Mouse (Mus musculus) stomach, embryonic 14.5 days (tissue): ENCODE data around the gene Gm20388. TPM values are rescaled to one million over a fixed set of nuclear protein-coding genes. Genes with fewer than 3 reads are reported as not detected.

Source experiments
- ATAC-seq: fragments of 200-750 bp; cut with Nextera tagmentation; 2 replicates; pipeline ENCODE4 v1.8.0; 2017; ENCODE audit warnings: low read depth, moderate TSS enrichment; ENCODE audit not compliant: insufficient number of reproducible peaks, insufficient read depth, low FRiP score
- H3K27ac ChIP-seq: fragments of 300-500 bp; sonication (generic); 2 replicates; pipeline ENCODE4 v1.5.1; 2014; ENCODE audit warnings: mild to moderate bottlenecking, low read length, moderate library complexity, mixed read lengths
- H3K27me3 ChIP-seq: fragments of 300-500 bp; sonication (generic); 2 replicates; pipeline ENCODE4 v1.6.1; 2014; ENCODE audit warnings: low read length, control low read depth, mixed read lengths; ENCODE audit not compliant: control insufficient read depth, insufficient read depth
- H3K36me3 ChIP-seq: fragments of 300-500 bp; sonication (generic); 2 replicates; pipeline ENCODE4 v1.6.1; 2014; ENCODE audit warnings: mild to moderate bottlenecking, control low read depth, low read length, moderate library complexity, mixed read lengths; ENCODE audit not compliant: control insufficient read depth, insufficient read depth
- H3K4me1 ChIP-seq: fragments of 300-500 bp; sonication (generic); 2 replicates; pipeline ENCODE4 v1.6.1; 2014; ENCODE audit warnings: low read length, control low read depth, mixed read lengths; ENCODE audit not compliant: control insufficient read depth, insufficient read depth
- H3K4me2 ChIP-seq: fragments of 300-500 bp; sonication (generic); replicated peaks from 2 replicates; pipeline ENCODE4 v1.6.1; 2014; ENCODE audit warnings: low read depth, low read length, control low read depth
- H3K4me3 ChIP-seq: fragments of 300-500 bp; sonication (generic); 2 replicates; pipeline ENCODE4 v1.5.1; 2014; ENCODE audit warnings: low read depth, low read length, control low read depth
- H3K9ac ChIP-seq: fragments of 300-500 bp; sonication (generic); replicated peaks from 2 replicates; pipeline ENCODE4 v1.6.1; 2014; ENCODE audit warnings: low read depth, mild to moderate bottlenecking, control low read depth, low read length, moderate library complexity, mixed read lengths
- H3K9me3 ChIP-seq: fragments of 300-500 bp; sonication (generic); 2 replicates; pipeline ENCODE4 v1.6.1; 2016; ENCODE audit warnings: low read depth, low read length, control low read depth; ENCODE audit not compliant: control insufficient read depth
- WGBS: fragments of 180-500 bp; shearing (Covaris S2); extraction: QIAGEN DNeasy Blood & Tissue Kit; methylation state at CpG from one replicate; pipeline ENCODE4 v1.1.7; 2014; 5-methylcytosine and 5-hydroxymethylcytosine counted together
- polyA plus RNA-seq: library from polyadenylated mRNA; unstranded; fragments of >200 nt; fragmentation: Nextera tagmentation; extraction: Ambion mirVana; gene quantifications from 2 replicates; pipeline ENCODE4 v1.2.1, GENCODE M21; 2014

Gene Gm20388
- polyA plus RNA-seq, 1 experiment from 2014 or later = 11.4 TPM

DNA sequence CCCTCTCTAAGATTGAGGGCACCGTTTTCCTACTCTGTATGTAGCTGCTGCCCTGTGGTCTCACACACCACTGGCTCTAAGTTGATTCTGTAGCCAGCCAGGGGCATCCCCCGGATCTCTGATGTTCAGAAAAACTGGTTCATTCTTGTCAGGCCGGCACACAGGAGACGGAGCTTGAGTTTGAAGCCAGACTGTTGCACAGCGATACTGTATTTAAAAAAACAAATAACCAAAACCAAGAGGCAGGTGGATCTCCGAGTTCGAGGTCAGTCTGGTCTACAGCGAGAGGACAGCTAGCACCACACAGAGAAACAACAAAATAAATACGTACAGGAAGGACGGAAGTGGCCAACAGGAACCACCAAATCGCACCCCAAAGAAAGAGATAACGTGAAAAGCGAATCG, 3154.2 kb downstream of the Gm20388 start:
- ATAC-seq = peak; percentile 10; the same call in 1 of the 2 replicates
- H3K4me1 ChIP-seq = peaks cover 15% of the 10 kb centered on the region
- no peaks in the 10 kb centered on the region for H3K27me3 ChIP-seq
- H3K27ac ChIP-seq = peak overlapping the region; percentile 77
- WGBS = 3% methylated on average over 14 of the region's 14 CpGs
- peak overlapping the region; percentile 25; the same call in 1 of the 2 replicates for H3K9ac ChIP-seq
- H3K9me3 ChIP-seq = no peaks in the 10 kb centered on the region
- peak overlapping the region; percentile 93 for H3K4me3 ChIP-seq
- peaks cover 9% of the 10 kb centered on the region; the same call in 1 of the 2 replicates for H3K36me3 ChIP-seq
- peak overlapping the region; percentile 67 for H3K4me2 ChIP-seq

DNA sequence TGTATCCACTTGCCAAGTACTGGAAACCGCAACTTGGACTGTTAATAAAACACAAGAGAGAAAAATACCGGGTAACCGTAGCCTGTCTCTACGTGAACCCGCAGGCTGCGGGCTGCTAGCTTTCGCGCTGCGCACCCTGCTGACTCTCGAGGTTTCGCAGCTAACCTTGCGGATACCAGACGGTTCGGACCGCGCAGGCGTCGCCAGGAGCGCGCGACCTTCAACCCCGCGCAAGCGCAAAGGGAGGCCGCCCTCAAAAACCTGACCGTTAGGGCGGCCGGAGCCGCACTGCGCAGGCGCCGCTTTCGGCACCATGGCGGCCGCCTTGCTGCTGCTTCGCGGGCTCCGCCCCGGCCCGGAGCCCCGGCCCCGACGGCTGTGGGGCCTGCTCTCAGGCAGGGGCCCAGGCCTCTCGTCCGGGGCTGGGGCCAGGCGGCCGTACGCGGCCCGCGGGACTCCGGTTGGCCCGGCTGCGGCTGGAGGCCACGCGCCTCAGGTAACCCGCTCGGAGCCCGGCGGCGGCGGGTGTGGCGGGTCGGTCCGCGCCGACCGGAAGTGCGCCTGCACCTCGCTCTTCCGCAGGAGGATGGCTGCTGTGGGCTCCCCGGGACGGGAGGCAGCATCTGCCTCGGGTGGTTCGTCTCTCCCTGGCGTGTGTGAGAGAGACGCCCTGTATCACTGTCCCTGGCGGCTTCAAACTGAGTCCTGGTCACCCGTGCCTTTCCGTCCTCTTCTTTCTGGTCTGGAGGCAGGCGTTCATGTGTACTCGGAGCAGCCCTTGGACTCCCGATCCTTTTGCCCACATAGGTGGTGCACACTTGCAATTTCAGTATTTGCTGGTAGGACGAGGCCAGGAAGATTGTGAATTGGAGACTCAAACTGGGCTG, 3154.8 kb downstream of the Gm20388 start:
- H3K9me3 ChIP-seq = no peaks in the 10 kb centered on the region
- H3K4me3 ChIP-seq = peak overlapping the region; percentile 93
- peak overlapping the region; percentile 77 for H3K27ac ChIP-seq
- peaks cover 11% of the 10 kb centered on the region for H3K36me3 ChIP-seq
- under 1% methylated on average over 83 of the region's 84 CpGs for WGBS
- peaks cover 15% of the 10 kb centered on the region for H3K4me1 ChIP-seq
- H3K4me2 ChIP-seq = peak overlapping the region; percentile 81
- peak overlapping the region; percentile 91 for H3K9ac ChIP-seq
- H3K27me3 ChIP-seq = no peaks in the 10 kb centered on the region
- peak; percentile 98 for ATAC-seq

DNA sequence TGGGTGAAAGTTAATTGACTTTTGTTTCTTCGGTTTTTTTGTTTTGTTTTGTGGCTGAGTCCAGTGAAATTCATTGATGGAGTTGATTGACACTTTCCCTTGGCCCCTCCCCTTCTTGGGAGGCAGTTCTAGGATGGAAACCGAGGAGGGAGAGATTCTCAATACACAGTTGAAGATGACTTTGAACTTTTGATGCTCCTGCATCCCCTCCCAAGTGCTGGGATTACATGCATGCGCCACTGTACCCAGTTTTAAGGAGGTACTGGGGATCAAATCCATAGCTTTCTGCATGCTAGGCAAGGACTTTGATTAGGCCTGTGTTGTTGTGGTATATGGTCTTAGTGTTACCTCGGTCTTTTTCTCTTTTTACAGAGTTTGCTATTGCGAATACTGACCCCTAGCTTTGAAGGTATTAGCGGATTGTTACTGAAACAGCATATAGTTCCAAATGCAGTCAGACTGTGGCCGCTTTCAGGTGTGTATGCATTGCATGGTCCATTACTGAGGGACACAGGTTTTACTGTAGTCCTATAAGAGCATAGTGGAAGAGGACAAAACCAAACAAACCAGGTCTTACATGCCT, 3155.6 kb downstream of the Gm20388 start:
- H3K9me3 ChIP-seq = no peaks in the 10 kb centered on the region
- H3K4me3 ChIP-seq = peak overlapping the region; percentile 93
- peak overlapping the region; percentile 81 for H3K4me2 ChIP-seq
- H3K9ac ChIP-seq = peak overlapping the region; percentile 91
- ATAC-seq = no peak
- H3K27me3 ChIP-seq = no peaks in the 10 kb centered on the region
- peaks cover 15% of the 10 kb centered on the region for H3K4me1 ChIP-seq
- peaks cover 17% of the 10 kb centered on the region for H3K36me3 ChIP-seq
- H3K27ac ChIP-seq = peak overlapping the region; percentile 69
- 35% methylated on average over 7 of the region's 7 CpGs for WGBS

DNA sequence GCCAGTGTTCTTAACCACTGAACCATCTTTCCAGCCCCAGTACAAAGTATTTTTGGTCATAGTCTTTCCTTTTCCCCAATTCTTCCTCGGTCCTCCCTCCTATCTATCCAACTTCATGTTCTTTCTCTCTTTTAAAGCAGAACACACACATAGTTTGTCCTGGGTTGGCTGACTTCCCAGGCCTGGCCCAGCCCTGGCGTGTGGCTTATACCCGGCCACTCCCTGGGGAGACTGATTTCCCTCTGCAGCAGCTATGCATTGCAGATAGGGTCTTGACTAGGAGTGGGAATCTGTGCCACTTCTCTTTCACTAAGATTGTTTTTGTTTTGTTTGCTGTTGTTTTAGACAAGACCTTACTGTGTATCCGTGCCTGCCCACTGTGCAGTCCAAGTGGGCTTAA, 3160.5 kb downstream of the Gm20388 start:
- WGBS = 80% methylated on average over 4 of the region's 4 CpGs
- no peak overlapping the region for H3K4me2 ChIP-seq
- ATAC-seq = no peak

DNA sequence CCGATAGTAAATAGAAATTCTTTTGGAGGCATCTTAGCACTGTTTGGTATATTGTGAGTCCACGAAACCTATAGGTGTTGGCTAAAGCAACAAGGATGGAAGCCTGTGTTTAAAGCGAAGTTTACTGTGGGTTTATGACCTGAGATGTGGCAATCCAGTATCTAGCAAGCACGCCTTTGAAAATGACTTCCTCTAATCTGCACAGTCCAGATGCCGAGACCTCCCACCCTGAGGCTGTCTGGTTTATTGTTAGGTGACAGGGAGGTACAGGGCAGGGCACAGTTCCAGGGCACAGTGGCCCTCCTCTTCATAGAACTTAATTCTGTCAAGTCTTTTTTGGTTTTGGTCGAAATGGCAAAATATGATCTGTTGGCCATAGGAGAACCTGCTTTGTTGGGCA, 3166.6 kb downstream of the Gm20388 start:
- Histone ChIP-seq H3K4me2 (no peak overlapping the region), H3K27ac (no peak overlapping the region), H3K36me3 (peaks cover 63% of the 10 kb centered on the region), H3K27me3 (no peaks in the 10 kb centered on the region), H3K9ac (no peak overlapping the region), H3K4me1 (no peaks in the 10 kb centered on the region), H3K4me3 (no peak overlapping the region), H3K9me3 (no peaks in the 10 kb centered on the region)
- 89% methylated on average over 6 of the region's 6 CpGs for WGBS
- ATAC-seq = no peak

More for the DNA sequence above, 3160.5 kb downstream of the Gm20388 start:
- H3K9me3 ChIP-seq = no peaks in the 10 kb centered on the region
- no peaks in the 10 kb centered on the region for H3K27me3 ChIP-seq
- H3K4me1 ChIP-seq = peaks cover 8% of the 10 kb centered on the region
- H3K27ac ChIP-seq = no peak overlapping the region
- H3K4me3 ChIP-seq = no peak overlapping the region
- H3K36me3 ChIP-seq = peaks cover 46% of the 10 kb centered on the region
- H3K9ac ChIP-seq = no peak overlapping the region

DNA sequence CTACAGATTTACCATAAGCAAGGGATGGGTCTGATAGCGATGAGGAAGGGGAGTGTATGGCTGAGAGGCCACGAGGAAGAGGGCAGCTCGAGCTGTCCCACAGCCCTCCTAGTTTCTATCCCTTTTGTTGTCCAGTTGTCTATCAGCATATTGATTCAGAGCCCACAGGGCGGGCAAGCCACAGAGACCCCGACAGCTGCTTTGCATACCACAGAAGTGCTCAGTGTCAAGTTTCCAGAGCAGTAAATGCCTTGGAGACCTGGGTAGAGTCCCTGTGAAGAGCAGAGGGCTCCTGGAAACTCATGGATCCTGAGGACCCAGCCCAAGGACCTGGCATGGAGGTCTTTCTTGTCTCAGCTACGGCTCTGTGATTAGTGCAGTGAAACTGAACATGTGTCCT, 3172.4 kb downstream of the Gm20388 start:
- 89% methylated on average over 6 of the region's 6 CpGs for WGBS
- Histone ChIP-seq H3K9me3 (no peaks in the 10 kb centered on the region), H3K36me3 (peaks cover 57% of the 10 kb centered on the region)

DNA sequence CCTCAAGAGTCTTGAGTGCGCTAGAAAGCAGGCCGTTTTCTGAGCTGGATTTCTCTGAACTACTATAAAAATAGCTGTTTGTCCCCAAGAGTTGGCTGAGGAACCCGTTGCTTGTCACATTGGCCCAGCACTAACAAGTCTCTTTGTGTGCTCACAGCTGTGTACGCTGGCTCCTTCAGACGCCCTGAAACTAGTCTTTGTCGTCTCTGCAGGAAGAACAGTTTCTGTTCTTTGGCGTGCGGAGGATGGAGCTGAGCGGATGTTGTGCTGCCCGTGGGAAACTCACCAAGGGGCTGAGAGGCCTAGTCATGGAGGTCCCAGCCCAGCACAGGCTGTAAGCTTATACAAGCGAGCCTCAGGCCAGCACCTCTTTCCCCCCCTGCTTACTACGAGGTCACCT, 3173.0 kb downstream of the Gm20388 start:
- Histone ChIP-seq H3K27me3 (no peaks in the 10 kb centered on the region), H3K4me2 (no peak overlapping the region), H3K4me3 (no peak overlapping the region), H3K9me3 (no peaks in the 10 kb centered on the region), H3K4me1 (no peaks in the 10 kb centered on the region), H3K27ac (no peak overlapping the region), H3K9ac (no peak overlapping the region), H3K36me3 (peaks cover 62% of the 10 kb centered on the region)
- 89% methylated on average over 12 of the region's 12 CpGs for WGBS
- no peak for ATAC-seq

More for the DNA sequence above, 3172.4 kb downstream of the Gm20388 start:
- Histone ChIP-seq H3K27ac (no peak overlapping the region), H3K4me3 (no peak overlapping the region), H3K9ac (no peak overlapping the region), H3K27me3 (no peaks in the 10 kb centered on the region), H3K4me2 (no peak overlapping the region), H3K4me1 (no peaks in the 10 kb centered on the region)
- no peak for ATAC-seq

DNA sequence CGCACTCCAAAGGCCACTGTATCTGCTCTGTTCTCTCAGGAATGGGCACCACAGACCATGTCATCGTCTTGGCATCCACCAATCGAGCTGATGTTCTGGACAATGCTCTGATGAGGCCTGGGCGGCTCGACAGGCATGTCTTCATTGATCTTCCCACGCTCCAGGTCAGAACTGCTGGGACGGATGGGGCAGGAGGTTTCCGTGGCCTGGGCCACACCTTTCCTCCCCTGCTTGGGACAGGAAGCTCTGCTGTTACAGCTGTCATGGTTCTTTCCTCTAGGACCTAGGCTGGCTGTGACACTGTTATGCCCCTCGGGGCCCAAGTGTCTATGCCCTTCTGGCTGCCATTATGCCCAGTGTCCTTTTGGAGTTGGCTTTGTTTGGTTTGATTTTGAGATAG, 3176.6 kb downstream of the Gm20388 start:
- H3K9me3 ChIP-seq = no peaks in the 10 kb centered on the region
- ATAC-seq = no peak
- peaks cover 65% of the 10 kb centered on the region for H3K36me3 ChIP-seq

More for the DNA sequence above, 3176.6 kb downstream of the Gm20388 start:
- no peak overlapping the region for H3K9ac ChIP-seq
- H3K4me2 ChIP-seq = no peak overlapping the region
- H3K27me3 ChIP-seq = no peaks in the 10 kb centered on the region
- no peak overlapping the region for H3K4me3 ChIP-seq
- no peaks in the 10 kb centered on the region for H3K4me1 ChIP-seq
- 88% methylated on average over 9 of the region's 9 CpGs for WGBS
- H3K27ac ChIP-seq = no peak overlapping the region
